Mouse (Mus musculus) heart, adult 18-20 months (tissue): ENCODE results near the gene Mptx2. TPM values are rescaled to one million over a fixed set of nuclear protein-coding genes. Genes with fewer than 3 reads are reported as not detected.
"Not testable (repeated sequence)": the region's sequence is repeated elsewhere in the genome, so short reads cannot be mapped to it uniquely, and the experiment has no call there.

ENCODE experiments used
- DNase-seq, 2 experiments: peaks; one replicate each; pipeline ENCODE4 v3.0.0; 2021 to 2022; ENCODE audit warnings: mixed read lengths in 1 of 2
- long read RNA-seq, 2 experiments: library from polyadenylated mRNA; stranded (forward); transcript quantifications; one replicate each; pipeline ENCODE4 v2.0.0; 2021
- total RNA-seq, 2 experiments: library from RNA; stranded (reverse); gene quantifications; 2 replicates each; pipeline ENCODE4 v1.2.3; 2021

Mptx2 gene
- total RNA-seq: not detected
- long read RNA-seq, experiment 1: 0 reads
- long read RNA-seq, experiment 2: 0 reads

DNA sequence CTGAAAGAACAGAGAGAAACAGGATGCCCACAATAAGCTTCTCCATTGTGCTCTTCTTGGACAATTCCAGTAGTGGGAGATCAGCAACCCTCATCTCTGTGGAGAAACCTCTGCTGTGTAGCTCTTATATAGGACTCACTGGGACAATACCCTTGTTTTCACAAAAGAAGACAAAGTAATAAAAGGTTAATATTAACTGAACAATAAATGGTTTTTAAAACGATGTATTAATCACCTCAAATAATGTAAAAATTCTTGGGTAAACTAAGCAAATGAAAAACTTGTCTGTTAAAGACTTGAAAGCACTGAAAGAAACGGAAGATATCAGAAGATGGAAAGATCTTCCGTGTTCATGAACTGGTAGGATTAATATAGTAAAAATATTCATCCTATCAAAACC is at the start of gene Mptx2:
TSS of gene Mptx2 (minus strand) at position 101 of the 400 bp plus-strand sequence.
- DNase-seq: no peak

DNA sequence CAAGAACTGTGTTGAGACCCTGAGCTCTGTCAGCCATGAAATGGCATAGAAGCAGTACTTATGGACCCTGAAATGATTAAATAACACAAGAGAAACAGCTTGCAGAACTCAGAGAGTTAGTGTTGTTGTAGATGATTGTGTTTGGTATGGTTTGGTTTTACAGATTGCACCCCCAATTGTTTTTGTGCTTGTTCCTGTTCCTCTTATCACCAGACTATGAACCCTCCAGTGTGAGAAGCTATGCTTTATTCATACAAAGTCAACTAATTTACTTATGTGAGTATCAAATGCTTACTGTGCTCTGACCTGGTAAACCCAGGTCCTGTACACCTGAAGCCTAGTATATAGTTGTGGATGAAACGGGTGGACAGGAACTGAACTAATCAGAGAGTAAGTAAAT is 49.0 kb upstream of the Mptx2 start:
- no peak for DNase-seq

DNA sequence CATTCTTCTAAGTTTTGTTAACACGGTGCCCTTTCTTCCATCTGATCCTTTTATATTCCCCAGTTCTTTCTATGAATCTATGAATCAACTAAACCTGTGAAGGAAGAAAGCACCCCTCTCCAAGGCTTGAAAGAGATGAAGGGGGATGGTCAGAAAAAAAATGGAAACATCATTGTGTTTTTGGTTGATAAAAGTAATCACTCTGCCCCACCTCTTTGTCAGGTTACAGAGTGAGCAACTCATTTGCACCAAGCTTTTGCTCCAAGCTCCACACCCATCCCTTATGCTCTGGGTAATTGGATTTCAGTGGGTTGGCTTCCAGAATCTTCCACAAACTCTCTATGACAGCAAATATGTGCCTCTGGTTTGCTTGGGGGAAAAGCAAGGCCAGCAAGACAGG is 47.8 kb upstream of the Mptx2 start:
- DNase-seq: no peak

DNA sequence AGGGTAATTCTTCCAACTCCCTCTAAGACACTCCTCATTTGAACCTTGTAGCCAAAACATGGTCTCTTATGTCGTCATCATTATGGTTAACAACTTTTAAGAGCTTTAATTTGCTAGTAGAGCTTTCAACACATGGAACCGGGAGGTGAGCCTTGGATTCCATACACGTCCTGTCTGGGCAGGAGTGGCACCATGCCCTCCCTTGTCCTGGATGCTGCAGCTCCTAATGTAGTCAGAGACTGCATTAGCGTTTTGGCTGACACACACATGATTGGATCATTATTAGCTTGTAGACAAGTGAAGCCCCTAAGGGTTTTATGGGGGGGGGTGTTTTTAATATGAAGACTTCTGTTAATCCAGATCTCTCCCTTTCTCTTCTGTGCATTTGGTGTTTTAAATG is 47.4 kb upstream of the Mptx2 start:
- DNase-seq: no peak

DNA sequence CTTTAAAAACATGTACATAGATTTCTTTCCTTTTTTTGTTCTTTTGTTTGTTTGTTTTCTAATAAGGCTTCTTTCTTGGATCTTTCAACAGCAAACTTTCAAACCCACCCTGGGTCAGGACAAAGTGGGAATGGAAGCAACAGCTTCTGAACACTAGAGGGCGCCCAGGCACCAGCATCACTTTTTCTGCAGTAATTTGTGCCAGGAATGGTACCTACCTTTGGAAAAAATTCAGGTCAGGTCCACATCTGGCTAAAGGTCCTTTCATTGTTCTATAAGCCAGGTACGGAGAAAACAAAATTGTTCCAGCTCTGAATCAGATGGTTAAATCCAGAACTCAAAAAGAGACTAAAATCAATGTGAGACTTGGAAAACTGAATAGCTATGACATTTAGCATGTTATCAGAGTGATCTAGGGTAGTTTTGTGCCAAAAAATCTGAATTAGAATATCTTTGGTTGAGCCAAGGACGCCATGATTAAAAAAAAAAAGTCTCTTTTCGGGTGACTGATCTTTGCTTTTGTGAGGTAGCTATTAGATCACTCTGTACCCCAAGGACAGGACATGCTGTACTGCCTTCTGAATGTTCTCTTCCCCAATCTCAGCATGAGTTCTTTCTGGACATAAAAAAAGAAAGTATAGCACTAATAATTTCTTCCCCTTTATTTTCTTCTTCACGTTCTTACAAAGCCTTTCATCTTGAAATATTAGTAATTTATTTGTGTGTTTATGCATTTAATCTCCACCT is 46.4 kb upstream of the Mptx2 start:
- peak; percentile 14 to 51 for DNase-seq

DNA sequence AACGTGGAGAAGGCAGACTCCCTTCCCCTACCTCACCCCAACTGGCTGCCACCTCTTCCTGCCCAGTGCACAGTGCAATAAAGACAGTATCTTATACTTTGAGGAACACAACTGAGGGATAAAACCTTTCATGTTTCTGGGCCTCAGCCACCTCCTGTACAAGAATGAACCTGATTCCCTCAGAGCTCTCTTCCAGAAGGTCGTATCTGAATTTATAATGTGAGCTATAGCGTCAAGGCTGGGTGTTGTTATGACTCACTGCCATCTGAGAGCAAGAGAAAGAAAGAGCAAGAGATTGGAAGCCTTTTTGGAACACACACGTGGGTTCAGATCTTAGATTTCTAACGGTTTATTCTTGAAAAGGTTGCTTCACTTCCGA is 44.7 kb upstream of the Mptx2 start:
- no peak for DNase-seq

DNA sequence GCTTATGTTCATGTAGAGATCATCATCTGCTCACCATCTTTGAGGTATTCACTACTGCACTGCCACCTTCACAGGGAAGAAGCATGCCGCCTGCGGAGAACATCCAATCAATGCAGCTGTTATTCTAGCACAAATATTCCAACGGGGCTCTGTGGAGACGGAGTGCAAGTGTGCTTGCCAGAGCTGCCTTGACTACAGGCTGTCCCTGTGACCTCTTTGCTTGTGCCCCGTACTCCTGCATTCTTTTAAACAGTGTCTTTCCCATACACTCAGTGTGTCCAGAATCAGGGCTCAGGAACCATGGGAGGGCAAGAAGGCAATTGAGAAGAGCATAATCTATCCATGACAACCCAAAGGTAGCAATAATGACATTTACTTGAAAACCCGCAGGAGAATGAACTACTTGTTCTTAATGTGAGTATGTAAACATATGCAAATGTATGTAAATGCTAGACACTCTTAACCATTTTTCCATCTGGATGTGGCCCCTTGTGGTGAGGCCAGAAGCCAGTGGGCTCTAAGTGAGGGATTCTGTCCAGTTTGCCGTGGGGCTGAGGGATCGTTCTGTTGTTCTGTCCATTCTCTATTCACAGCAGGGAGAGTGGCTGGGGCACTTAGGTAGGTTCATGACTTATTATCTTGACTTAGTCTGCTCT is 44.1 kb upstream of the Mptx2 start:
- no peak for DNase-seq

DNA sequence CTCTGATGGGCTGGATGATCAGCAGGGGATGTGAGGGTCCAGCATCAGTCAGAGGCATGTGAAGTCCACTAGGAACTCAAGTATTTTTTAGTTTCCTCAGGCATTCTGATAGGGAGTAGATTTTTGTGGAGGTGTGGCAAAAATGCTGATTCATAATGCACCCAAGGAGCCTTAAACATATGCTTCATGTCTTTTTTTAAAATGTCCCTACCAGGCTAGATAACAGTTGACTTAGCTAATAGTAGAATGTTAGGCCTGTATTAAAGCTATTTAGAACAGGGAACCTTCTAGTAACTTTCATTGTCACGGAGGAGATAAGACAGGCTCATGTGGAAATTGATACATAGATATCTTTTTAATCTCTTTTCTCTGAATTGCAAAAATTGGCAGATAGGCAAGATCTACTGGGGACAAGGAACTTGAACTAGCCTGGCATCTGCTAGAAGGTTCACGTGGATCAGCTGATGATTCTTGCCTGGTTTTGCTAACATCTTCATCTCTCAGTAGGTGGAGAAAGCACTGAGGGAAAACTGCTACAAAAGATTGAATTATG is 40.4 kb upstream of the Mptx2 start:
- no peak for DNase-seq

DNA sequence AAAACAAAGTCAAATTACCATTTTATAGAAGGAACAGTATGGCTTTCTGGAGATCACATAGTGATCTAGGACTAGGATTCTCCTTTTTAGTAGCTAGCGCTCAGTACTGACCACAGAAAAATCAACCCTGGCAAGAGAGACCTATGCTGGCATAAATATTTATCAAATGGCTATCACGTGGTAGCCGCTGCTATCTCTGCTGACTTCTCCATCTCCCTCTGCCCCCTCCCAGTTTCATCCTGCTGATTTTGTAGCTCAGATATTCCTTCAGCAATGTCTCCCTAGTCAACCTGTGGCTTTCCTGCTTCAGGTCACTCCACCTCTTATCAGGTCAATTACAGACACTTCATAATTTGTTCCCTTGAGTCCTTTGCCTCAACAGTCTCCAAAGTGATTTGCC is 38.1 kb upstream of the Mptx2 start:
- no peak for DNase-seq

DNA sequence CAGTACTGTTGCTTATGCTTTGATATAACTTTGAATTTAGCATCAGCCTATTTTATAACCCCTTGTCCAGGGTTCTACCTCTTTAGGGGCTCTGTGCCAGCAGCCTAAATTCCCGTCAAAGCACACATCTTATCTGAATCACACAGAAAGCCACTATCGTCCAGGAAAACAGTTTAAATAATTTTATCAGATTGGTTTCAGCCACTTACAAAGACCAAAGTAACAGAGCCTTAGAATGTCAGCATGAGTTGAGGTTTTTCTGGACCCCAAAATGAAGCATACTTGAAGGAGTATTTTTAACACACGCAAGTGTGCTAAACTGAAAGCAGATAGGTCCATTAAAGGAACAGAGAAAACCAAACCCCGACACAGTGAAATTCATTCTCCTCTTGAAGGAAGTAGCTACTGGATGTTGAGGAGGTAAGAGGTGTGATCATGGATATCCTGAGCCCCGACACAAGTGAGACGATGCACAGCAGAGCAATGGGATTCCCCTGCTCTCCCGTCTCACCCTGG is 36.0 kb upstream of the Mptx2 start:
- DNase-seq: not testable (repeated sequence)

DNA sequence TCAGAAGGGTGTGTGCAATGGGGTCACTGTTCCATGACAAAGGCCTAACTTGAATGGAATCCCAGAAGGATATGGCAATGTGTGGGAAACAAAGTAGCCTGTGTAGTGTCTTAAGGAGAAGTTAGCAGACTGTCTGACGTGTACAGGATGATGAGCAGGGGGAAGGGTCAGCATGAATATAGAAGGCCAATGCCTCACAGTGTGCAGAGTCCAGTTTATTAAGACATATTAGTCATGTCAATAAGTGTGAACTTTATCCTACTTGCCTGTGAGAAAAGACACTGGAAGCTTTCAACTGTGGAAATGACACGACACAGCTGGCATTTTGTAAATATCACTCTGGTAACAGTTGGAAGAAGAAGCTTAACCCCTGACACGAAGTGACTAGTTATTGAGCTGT is 25.2 kb upstream of the Mptx2 start:
- DNase-seq: not testable (repeated sequence)

DNA sequence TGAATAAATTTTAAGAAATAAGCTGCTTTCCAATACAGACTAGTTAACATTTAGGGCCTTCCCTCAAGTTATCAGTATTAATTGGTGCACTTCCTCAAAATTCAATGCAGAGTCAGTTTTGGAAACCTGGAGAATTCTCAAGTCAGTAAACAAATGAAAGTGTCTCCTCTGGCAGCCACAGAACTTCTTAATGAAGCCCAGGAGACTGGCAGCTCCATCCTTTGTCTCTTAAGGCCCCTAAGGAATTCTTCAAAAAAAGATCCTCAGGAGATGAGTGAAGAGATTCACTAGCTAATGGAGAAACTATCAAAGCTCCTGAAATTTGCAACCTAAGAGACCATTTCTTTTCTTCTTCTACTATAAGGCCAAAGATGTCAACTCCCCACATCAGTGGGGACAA is 11.9 kb downstream of the Mptx2 start, which contains the start of gene Olfr418:
TSS of gene Olfr418 (plus strand) at position 301 of the 400 bp plus-strand sequence.
- DNase-seq: no peak

DNA sequence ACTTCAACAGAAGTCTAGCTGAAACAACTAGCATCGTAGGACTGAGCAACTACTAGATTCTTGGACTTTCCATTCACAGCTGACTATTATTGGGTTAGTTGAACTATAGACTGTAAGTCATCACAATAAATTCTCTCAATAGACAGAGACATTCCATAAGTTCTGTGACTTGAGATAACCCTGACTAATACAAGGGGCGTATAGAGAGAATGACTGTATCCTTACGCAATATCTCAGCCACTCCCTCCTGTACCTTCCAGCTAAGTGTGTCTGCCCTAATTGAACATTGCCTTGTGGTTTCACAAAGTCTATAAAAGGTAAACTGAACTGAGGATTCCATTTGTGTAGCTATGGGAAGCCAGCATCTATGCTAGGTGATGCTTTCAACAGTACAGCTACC is 27.7 kb downstream of the Mptx2 start:
- DNase-seq: no peak

DNA sequence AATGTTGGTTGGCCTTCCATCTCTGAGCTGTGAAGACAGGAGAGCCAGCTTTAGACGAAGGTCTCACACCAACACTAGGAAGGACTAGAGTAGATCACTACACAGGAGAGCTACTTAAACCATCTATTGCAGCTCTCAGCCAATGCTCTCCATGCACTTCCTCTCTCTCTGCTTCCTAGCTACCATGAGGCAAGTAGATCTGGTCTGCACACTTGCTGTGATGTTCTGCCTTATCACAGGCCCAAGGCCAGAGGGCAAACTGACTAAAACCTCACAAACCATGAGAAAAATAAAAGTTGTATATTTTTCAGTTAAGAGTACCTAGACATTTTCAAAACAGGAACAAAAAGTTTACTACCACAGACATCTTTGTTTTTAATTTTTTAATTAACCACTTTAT is 40.6 kb downstream of the Mptx2 start:
- DNase-seq: not testable (repeated sequence)

DNA sequence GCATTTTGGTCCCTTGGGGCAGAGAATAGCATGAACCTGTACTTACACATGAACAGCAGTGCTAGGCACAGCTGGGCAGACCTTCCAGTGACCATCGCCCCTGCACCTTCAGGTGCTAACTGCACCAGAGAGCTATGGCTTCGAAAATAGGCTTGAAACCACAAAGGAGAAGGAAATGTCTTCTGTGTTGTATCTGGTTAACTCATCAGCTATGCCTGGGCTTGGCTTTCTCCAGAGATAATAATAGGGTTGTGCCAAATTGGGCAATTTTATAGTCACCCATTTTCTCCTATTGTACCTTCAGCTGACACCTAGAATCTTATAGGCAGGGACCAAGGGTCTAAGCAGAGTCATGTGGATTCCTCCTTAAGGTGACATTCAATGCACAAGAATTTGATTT is 50.5 kb downstream of the Mptx2 start, which contains the start of gene Fcer1a:
TSS of gene Fcer1a (minus strand) at position 134 of the 400 bp plus-strand sequence.
- no peak for DNase-seq

Other genes starting within 250 kb of the Mptx2 start
- gene Olfr1408, start 140.4 kb downstream of the Mptx2 start, total RNA-seq: not detected
- not detected for gene Olfr1406, start 87.1 kb downstream of the Mptx2 start, total RNA-seq
- not detected for gene Olfr218, start 80.0 kb downstream of the Mptx2 start, total RNA-seq
- gene Olfr1404, start 65.4 kb downstream of the Mptx2 start, total RNA-seq: not detected
- gene Fcer1a, start 50.6 kb downstream of the Mptx2 start, total RNA-seq: not detected
- not detected for gene Olfr418, start 11.8 kb downstream of the Mptx2 start, total RNA-seq
- gene Ackr1, start 56.0 kb upstream of the Mptx2 start, total RNA-seq: 1 to 10 TPM in 1 of 2 experiments, under 1 TPM in 1; 0.30 to 1.0 TPM
- 1 to 10 TPM; 1.2 to 1.6 TPM for gene Aim2, start 73.1 kb upstream of the Mptx2 start, total RNA-seq
- 1 to 10 TPM; 2.1 to 2.3 TPM for gene Cadm3, start 89.9 kb upstream of the Mptx2 start, total RNA-seq
- gene Ifi206, start 213.3 kb upstream of the Mptx2 start, total RNA-seq: under 1 TPM; 0.17 to 0.93 TPM